Mouse (Mus musculus) limb, embryonic 11.5 days (tissue): ENCODE data around the gene Hist2h2aa2. TPM values are rescaled to one million over a fixed set of nuclear protein-coding genes. Genes with fewer than 3 reads are reported as not detected.

Source experiments
- ATAC-seq: fragments of 200-750 bp; cut with Nextera tagmentation; 2 replicates; pipeline ENCODE4 v1.8.0; 2017; ENCODE audit warnings: low read depth; ENCODE audit not compliant: insufficient number of reproducible peaks, low FRiP score, low TSS enrichment
- DNase-seq: peaks from one replicate; pipeline ENCODE4 v3.0.0-alpha.2; 2015; ENCODE audit warnings: low spot score
- H3K27ac ChIP-seq: fragments of 300-500 bp; sonication (generic); replicated peaks from 2 replicates; pipeline ENCODE4 v1.5.1; 2014; ENCODE audit warnings: low read depth, mild to moderate bottlenecking, low read length
- H3K27me3 ChIP-seq: fragments of 300-500 bp; sonication (generic); 2 replicates; pipeline ENCODE4 v1.6.1; 2014; ENCODE audit warnings: mild to moderate bottlenecking, low read length, mixed read lengths; ENCODE audit not compliant: control insufficient read depth, insufficient read depth
- H3K36me3 ChIP-seq: fragments of 300-500 bp; sonication (generic); 2 replicates; pipeline ENCODE4 v1.6.1; 2014; ENCODE audit warnings: mild to moderate bottlenecking, low read length, moderate library complexity, mixed read lengths; ENCODE audit not compliant: control insufficient read depth, insufficient read depth
- H3K4me1 ChIP-seq: fragments of 300-500 bp; sonication (generic); 2 replicates; pipeline ENCODE4 v1.6.1; 2014; ENCODE audit warnings: low read length, mixed read lengths; ENCODE audit not compliant: control insufficient read depth, insufficient read depth
- H3K4me2 ChIP-seq: fragments of 300-500 bp; sonication (generic); 2 replicates; pipeline ENCODE4 v1.6.1; 2014; ENCODE audit warnings: low read depth, mild to moderate bottlenecking, moderate library complexity; ENCODE audit not compliant: severe bottlenecking
- H3K4me3 ChIP-seq: fragments of 300-500 bp; sonication (generic); 2 replicates; pipeline ENCODE4 v1.5.1; 2014; ENCODE audit warnings: low read depth, low read length
- H3K9ac ChIP-seq: fragments of 300-500 bp; sonication (generic); 2 replicates; pipeline ENCODE4 v1.6.1; 2014; ENCODE audit warnings: mild to moderate bottlenecking, low read length
- H3K9me3 ChIP-seq: fragments of 300-500 bp; sonication (generic); 2 replicates; pipeline ENCODE4 v1.6.1; 2016; ENCODE audit warnings: low read length; ENCODE audit not compliant: control insufficient read depth
- WGBS: fragments of 180-500 bp; shearing (Covaris S2); extraction: QIAGEN DNeasy Blood & Tissue Kit; methylation state at CpG from one replicate; pipeline ENCODE4 v1.1.7; 2014; 5-methylcytosine and 5-hydroxymethylcytosine counted together
- polyA plus RNA-seq: library from polyadenylated mRNA; unstranded; fragments of >200 nt; fragmentation: Nextera tagmentation; extraction: Ambion mirVana; gene quantifications from 2 replicates; pipeline ENCODE4 v1.2.1, GENCODE M21; 2014

Hist2h2aa2 gene
- polyA plus RNA-seq, 1 experiment from 2014 or later: 40.7 TPM

GRCm38 (mm10) chr3:96234914-96235313 is 5.2 kb downstream of the Hist2h2aa2 start:
- DNase-seq (no peak), ATAC-seq (no peak)
- Histone ChIP-seq H3K9ac (no peak overlapping the region), H3K4me2 (no peak overlapping the region), H3K4me3 (no peak overlapping the region), H3K4me1 (0 out of 2 replicates have a peak, but pooled peaks cover 3% of the 10 kb centered on the region), H3K27ac (no peak overlapping the region), H3K36me3 (no peaks in the 10 kb centered on the region), H3K27me3 (no peaks in the 10 kb centered on the region), H3K9me3 (no peaks in the 10 kb centered on the region)
- WGBS: 88% methylated on average over 2 of the region's 2 CpGs

GRCm38 (mm10) chr3:96231758-96232120 is 8.3 kb downstream of the Hist2h2aa2 start:
- WGBS: 63% methylated on average over 2 of the region's 2 CpGs
- Histone ChIP-seq H3K4me1 (no peaks in the 10 kb centered on the region), H3K9ac (no peak overlapping the region), H3K9me3 (no peaks in the 10 kb centered on the region), H3K27me3 (no peaks in the 10 kb centered on the region), H3K4me3 (no peak overlapping the region), H3K36me3 (no peaks in the 10 kb centered on the region), H3K4me2 (no peak overlapping the region), H3K27ac (no peak overlapping the region)
- ATAC-seq: no peak
- DNase-seq: no peak

DNA sequence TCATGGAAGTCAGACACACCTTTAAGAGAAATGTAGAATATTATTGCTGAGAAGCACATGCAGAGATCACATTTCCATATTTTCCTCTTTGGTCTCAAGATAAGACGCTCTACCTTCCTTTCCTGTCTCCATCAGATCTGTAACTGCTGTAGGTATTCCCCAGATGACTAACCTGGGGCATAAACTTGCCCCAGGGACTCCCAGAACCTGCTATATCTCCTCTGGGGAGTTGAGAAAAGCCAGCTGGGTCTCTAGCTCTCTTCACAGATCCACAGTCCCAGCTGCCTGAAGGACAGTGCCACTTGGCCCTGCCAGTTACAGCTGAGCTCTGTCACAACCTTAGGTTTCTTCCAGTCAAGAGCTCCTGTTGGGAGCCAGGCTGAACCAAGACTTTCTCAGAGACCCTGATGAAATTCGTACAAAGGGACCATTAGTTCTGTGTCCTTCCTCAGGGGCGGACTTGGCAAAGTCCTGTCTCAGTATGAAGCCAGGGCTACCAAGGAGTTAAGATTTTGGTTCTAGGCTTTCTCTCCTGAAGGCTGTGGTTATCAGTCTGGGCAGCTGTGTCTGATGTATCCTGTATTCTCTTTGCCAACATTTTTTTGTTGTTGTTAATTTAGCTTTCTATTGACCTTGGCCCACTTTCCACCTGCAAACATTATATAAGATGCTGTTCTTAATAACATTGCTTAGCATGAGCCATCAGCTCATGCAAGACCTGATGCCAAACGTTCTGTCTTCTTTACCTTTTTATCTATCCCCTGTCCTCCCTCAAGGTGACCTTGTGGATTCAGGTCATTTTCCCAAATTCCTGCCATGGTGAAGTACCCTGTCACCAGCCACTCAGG is 8.9 kb downstream of the Hist2h2aa2 start:
- Histone ChIP-seq H3K4me2 (no peak overlapping the region), H3K4me3 (no peak overlapping the region), H3K36me3 (no peaks in the 10 kb centered on the region), H3K27me3 (no peaks in the 10 kb centered on the region), H3K9me3 (no peaks in the 10 kb centered on the region), H3K4me1 (no peaks in the 10 kb centered on the region), H3K27ac (no peak overlapping the region), H3K9ac (no peak overlapping the region)
- ATAC-seq (no peak), DNase-seq (no peak)
- 77% methylated on average over 4 of the region's 4 CpGs for whole genome bisulfite sequencing

GRCm38 (mm10) chr3:96230404-96230803 is 9.7 kb downstream of the Hist2h2aa2 start:
- Histone ChIP-seq H3K27ac (no peak overlapping the region), H3K36me3 (no peaks in the 10 kb centered on the region), H3K27me3 (no peaks in the 10 kb centered on the region), H3K9me3 (no peaks in the 10 kb centered on the region), H3K4me2 (no peak overlapping the region), H3K9ac (no peak overlapping the region), H3K4me1 (no peaks in the 10 kb centered on the region), H3K4me3 (no peak overlapping the region)
- ATAC-seq: no peak
- 85% methylated on average over 2 of the region's 2 CpGs for WGBS
- DNase-seq: no peak

GRCm38 (mm10) chr3:96228828-96229227 is 11.2 kb downstream of the Hist2h2aa2 start:
- no peak for ATAC-seq
- Histone ChIP-seq H3K9me3 (no peaks in the 10 kb centered on the region), H3K9ac (no peak overlapping the region), H3K4me3 (no peak overlapping the region), H3K4me2 (no peak overlapping the region), H3K36me3 (no peaks in the 10 kb centered on the region), H3K27me3 (no peaks in the 10 kb centered on the region), H3K27ac (no peak overlapping the region), H3K4me1 (no peaks in the 10 kb centered on the region)
- no peak for DNase-seq
- WGBS: 56% methylated on average over 2 of the region's 2 CpGs

- Histone ChIP-seq H3K9me3 (no peaks in the 10 kb centered on the region), H3K4me1 (peaks cover 7% of the 10 kb centered on the region; the same call in 1 of the 2 replicates), H3K4me3 (no peak overlapping the region), H3K36me3 (no peaks in the 10 kb centered on the region), H3K9ac (no peak overlapping the region), H3K27ac (no peak overlapping the region), H3K4me2 (no peak overlapping the region), H3K27me3 (no peaks in the 10 kb centered on the region)
- 69% methylated on average over 8 of the region's 8 CpGs for WGBS
- no peak for ATAC-seq
- no peak for DNase-seq
Observed at GRCm38 (mm10) chr3:96226695-96227648, 13.1 kb downstream of the Hist2h2aa2 start.

DNA sequence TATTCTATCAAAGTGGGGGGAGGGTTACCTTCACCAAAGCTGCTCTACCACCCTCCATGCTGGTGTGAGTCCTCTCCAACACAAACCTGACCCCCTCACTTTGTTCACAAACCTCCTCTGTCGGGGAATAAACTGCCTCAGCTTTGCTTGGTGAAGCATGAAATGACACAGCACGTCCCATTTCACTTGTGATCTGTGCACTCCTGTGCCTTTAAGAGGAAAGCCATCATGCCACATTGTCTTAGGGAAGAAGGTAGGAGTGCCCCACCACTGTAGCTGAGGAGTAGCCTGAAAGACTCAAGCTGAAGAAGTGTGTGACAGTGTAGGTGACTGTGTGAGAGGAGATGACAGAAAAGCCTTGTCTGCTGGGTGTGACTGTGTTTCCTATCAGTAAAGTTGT is 14.7 kb downstream of the Hist2h2aa2 start:
- H3K27me3 ChIP-seq: no peaks in the 10 kb centered on the region
- H3K4me1 ChIP-seq: peaks cover 12% of the 10 kb centered on the region
- no peak overlapping the region for H3K4me2 ChIP-seq
- WGBS: 54% methylated on average over 2 of the region's 2 CpGs
- H3K4me3 ChIP-seq: no peak overlapping the region
- H3K9ac ChIP-seq: no peak overlapping the region
- ATAC-seq (no peak), DNase-seq (no peak)
- no peak overlapping the region for H3K27ac ChIP-seq
- H3K36me3 ChIP-seq: no peaks in the 10 kb centered on the region
- H3K9me3 ChIP-seq: no peaks in the 10 kb centered on the region

DNA sequence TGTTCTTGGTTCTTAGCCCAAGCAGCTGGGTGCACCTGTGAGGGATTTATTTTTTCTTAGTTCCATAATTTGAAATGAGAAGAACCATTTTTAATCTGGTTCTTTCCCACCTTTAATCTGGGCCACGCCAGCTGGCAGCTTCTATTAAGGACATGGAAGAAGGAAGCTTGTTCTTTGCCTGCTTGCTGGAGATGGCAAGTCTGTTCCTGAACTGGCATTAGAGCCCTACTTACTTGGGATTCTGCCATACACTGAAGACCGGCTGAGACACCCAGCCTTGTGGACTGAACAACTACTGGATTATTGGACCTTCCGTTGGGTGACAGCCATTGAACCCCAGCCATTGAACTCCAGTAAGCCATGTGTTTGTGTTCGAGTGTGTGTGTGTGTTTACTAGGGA is 17.3 kb downstream of the Hist2h2aa2 start:
- Histone ChIP-seq H3K9ac (no peak overlapping the region), H3K4me1 (peaks cover 12% of the 10 kb centered on the region), H3K36me3 (no peaks in the 10 kb centered on the region), H3K9me3 (no peaks in the 10 kb centered on the region), H3K27me3 (no peaks in the 10 kb centered on the region), H3K4me2 (0 out of 2 replicates have a peak overlapping the region, but pooled peaks have one; percentile 2), H3K4me3 (no peak overlapping the region), H3K27ac (no peak overlapping the region)
- WGBS: 91% methylated on average over 4 of the region's 4 CpGs
- DNase-seq (no peak), ATAC-seq (no peak)
